Mouse (Mus musculus) granulocyte monocyte progenitor cell, adult 5-6 weeks (primary cell): ENCODE measurements around the gene Chd1l. TPM values are rescaled to one million over a fixed set of nuclear protein-coding genes. Genes with fewer than 3 reads are reported as not detected.

Experiments used
- ATAC-seq: replicated peaks from 2 replicates; pipeline ENCODE4 v1.8.0; 2016; ENCODE audit warnings: mild to moderate bottlenecking, moderate TSS enrichment, inconsistent platforms; ENCODE audit not compliant: poor library complexity, severe bottlenecking
- total RNA-seq, 2 experiments: library from RNA; stranded (forward) in 1 of 2; stranded (reverse) in 1 of 2; fragments of 200-712, 200-1000 nt in 1 of 2; fragments of >200 nt in 1 of 2; fragmentation: Nextera tagmentation in 1 of 2; gene quantifications; 2 replicates each; pipeline ENCODE4 v1.2.3; 2014 to 2017

The Chd1l gene
- total RNA-seq (2014; fragmentation: Nextera tagmentation) (13.7 and 28.1 TPM in 2 replicates), total RNA-seq (2017) (48.8 and 55.6 TPM in 2 replicates)

- ATAC-seq: peak; percentile 92
Measured at GRCm38 (mm10) chr3:97609845-97610410, at the start of gene Chd1l. Gene Chd1l (minus strand): TSS chr3:97610203.

GRCm38 (mm10) chr3:97659746-97660145 is 49.7 kb upstream of the Chd1l start:
- ATAC-seq: no peak

GRCm38 (mm10) chr3:97658426-97659193 is 48.6 kb upstream of the Chd1l start:
- ATAC-seq: peak; percentile 60

- ATAC-seq: peak; percentile 87
Measured at GRCm38 (mm10) chr3:97657655-97658411, 47.8 kb upstream of the Chd1l start, which contains the start of gene Prkab2. Gene Prkab2 (plus strand): TSS chr3:97658193.

GRCm38 (mm10) chr3:97654901-97655300 is 44.9 kb upstream of the Chd1l start:
- ATAC-seq: no peak

- no peak for ATAC-seq
Measured at GRCm38 (mm10) chr3:97653781-97654180, 43.8 kb upstream of the Chd1l start.

- no peak for ATAC-seq
Measured at GRCm38 (mm10) chr3:97651604-97652003, 41.6 kb upstream of the Chd1l start.

GRCm38 (mm10) chr3:97649469-97649868 is 39.5 kb upstream of the Chd1l start:
- ATAC-seq: no peak

GRCm38 (mm10) chr3:97649022-97649421 is 39.0 kb upstream of the Chd1l start:
- no peak for ATAC-seq

- no peak for ATAC-seq
Measured at GRCm38 (mm10) chr3:97648518-97648917, 38.5 kb upstream of the Chd1l start.

- no peak for ATAC-seq
Measured at GRCm38 (mm10) chr3:97642001-97642400, 32.0 kb upstream of the Chd1l start.

GRCm38 (mm10) chr3:97641396-97641795 is 31.4 kb upstream of the Chd1l start:
- ATAC-seq: no peak

- ATAC-seq: peak; percentile 65
Measured at GRCm38 (mm10) chr3:97634288-97634761, 24.3 kb upstream of the Chd1l start.

- ATAC-seq: no peak
Measured at GRCm38 (mm10) chr3:97633456-97633855, 23.5 kb upstream of the Chd1l start.

GRCm38 (mm10) chr3:97631258-97631860 is 21.4 kb upstream of the Chd1l start:
- ATAC-seq: peak; percentile 72

- ATAC-seq: no peak
Measured at GRCm38 (mm10) chr3:97630746-97631145, 20.7 kb upstream of the Chd1l start.

- ATAC-seq: no peak
Measured at GRCm38 (mm10) chr3:97629941-97630340, 19.9 kb upstream of the Chd1l start.

- ATAC-seq: peak; percentile 81
Measured at GRCm38 (mm10) chr3:97628391-97629001, 18.5 kb upstream of the Chd1l start, which contains the start of gene Fmo5. Gene Fmo5 (plus strand): TSS chr3:97628804.

GRCm38 (mm10) chr3:97627893-97628292 is 17.9 kb upstream of the Chd1l start:
- peak; percentile 60 for ATAC-seq

- ATAC-seq: no peak
Measured at GRCm38 (mm10) chr3:97624611-97625010, 14.6 kb upstream of the Chd1l start.
